Mouse (Mus musculus) testis, adult 2 months (tissue): ENCODE measurements around the gene Eno2.
"Not testable (repeated sequence)": the region's sequence is repeated elsewhere in the genome, so short reads cannot be mapped to it uniquely, and the experiment has no call there.

Source experiments
- CTCF ChIP-seq: fragments of 200-500 bp; IDR thresholded peaks from 2 replicates; pipeline ENCODE4 v1.5.1; 2012; ENCODE audit warnings: low read depth, mild to moderate bottlenecking, inconsistent platforms, low read length, moderate library complexity; ENCODE audit not compliant: control insufficient read depth, insufficient read depth, insufficient replicate concordance
- POLR2A ChIP-seq: fragments of 200-500 bp; IDR thresholded peaks from 2 replicates; pipeline ENCODE4 v1.6.1; 2012; ENCODE audit warnings: low read depth, mild to moderate bottlenecking, inconsistent platforms, low read length, moderate library complexity; ENCODE audit not compliant: control insufficient read depth

DNA sequence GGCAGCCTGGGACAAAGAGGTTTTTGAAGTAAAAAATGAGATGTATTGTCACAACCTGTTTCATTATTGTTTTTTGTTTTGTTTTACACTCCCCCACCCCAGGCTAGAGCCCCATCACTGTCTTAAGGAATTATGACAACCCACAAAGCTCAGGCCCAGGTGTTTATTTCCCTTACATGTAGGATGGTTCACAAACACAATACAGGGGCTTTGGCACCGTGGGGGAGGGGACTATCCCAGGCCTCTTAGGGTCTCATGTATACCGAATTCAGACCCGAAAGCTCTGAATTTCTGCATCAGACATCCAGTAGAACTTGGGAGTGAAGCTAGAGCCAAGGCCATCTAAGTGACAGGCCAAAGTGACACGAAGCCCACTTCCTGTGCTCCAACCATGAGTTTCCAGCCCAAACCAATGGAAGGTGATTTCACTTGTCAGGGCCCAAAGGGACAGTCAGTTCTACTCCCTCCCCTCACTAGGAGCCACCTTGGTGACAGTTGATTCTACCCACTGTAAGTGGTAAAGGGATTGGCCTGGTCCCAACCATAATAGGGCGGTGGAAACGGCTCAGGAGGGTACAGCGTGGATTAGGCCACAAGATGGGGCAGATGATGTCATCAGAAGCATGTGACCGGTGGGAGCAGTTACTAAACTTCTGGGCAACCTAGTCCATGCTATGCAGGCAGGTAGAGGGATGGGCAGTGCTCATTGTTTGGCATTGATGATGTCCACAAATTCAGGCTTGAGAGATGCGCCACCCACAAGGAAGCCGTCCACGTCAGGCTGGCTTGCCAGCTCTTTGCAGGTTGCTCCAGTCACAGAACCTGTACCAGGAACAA lies 41.3 kb upstream of the Eno2 start:
- TF ChIP-seq POLR2A, CTCF: not testable (repeated sequence)
